In genomic region chr10:19587281-19587680, GRCm38 (mm10) we compare ENCODE assay signal across 26 mouse cellular contexts. TPM values are rescaled to one million over a fixed set of nuclear protein-coding genes. Genes with fewer than 3 reads are reported as not detected.
DNase-seq lines count a peak whose midpoint lies in the region; ATAC-seq lines count a peak whose summit lies in the region.
"Had no signal": no experiment of that assay in that cellular context is flagged by ENCODE, and none has a peak within 500 bp of the region (broad histone marks: within the 10 kb centered on the region; RNA-seq: fewer than 3 reads in every experiment).

No protein-coding gene starts in this region.

- H3K79me2 ChIP-seq in macrophage (ENCODE audit: inconsistent target) = peaks cover 1% of the 10 kb centered on the region

- H3K36me3 ChIP-seq in macrophage (ENCODE audit: inconsistent target) = no peaks in the 10 kb centered on the region
- H3K36me3 ChIP-seq: embryonic facial prominence, embryonic 12.5 days; forebrain, embryonic 15.5 days; G1E; heart, embryonic 13.5 days; hindbrain, embryonic 12.5 days; intestine, embryonic 15.5 days had no signal

- peak; percentile 39 for DNase-seq in CD4-positive, CD25-positive, alpha-beta regulatory T cell, adult 2 months (ENCODE audit: low read depth, low spot score)
- peak; percentile 59 for DNase-seq in thymus, postnatal 0 days (ENCODE audit: low spot score)
- DNase-seq in thymus, postnatal 36 days = no peak
- DNase-seq in adrenal gland, postnatal 36 days = no peak
- no peak for DNase-seq in gastrocnemius, postnatal 10 days
- DNase-seq: adrenal gland, adult 8-10 months; cerebellum, adult 11-12 months; cerebellum, adult 9-10 months; cerebellum, postnatal 25 days; gastrocnemius, postnatal 14 days; heart, postnatal 10 days; heart, postnatal 4 days had no signal

- WGBS in macrophage (ENCODE audit: missing documents) = 83% methylated on average over 2 of the region's 3 CpGs

- H3K4me3 ChIP-seq in macrophage (ENCODE audit: inconsistent target) = no peak overlapping the region
- H3K4me3 ChIP-seq: embryonic facial prominence, embryonic 12.5 days; forebrain, embryonic 15.5 days; heart, embryonic 13.5 days; hindbrain, embryonic 12.5 days; intestine, embryonic 15.5 days had no signal

- H3K27ac ChIP-seq in macrophage = peak overlapping the region; percentile 33
- H3K27ac ChIP-seq: embryonic facial prominence, embryonic 12.5 days; forebrain, embryonic 15.5 days; heart, embryonic 13.5 days; hindbrain, embryonic 12.5 days; intestine, embryonic 15.5 days had no signal

- ATAC-seq in CD4-positive, CD25-positive, alpha-beta regulatory T cell, adult 4 months = no peak
- ATAC-seq: forebrain, embryonic 15.5 days; hindbrain, embryonic 16.5 days; intestine, embryonic 15.5 days had no signal

RNA-seq across cellular contexts. Expression of gene Ifngr1, which starts 4.5 kb away (rescaled TPM):
- polyA plus RNA-seq in CD4-positive, CD25-positive, alpha-beta regulatory T cell, adult 4 months (2017; shearing (Covaris generic)) = 100 to 1,000 TPM; 424 to 434 TPM
- polyA plus RNA-seq in thymus, postnatal 0 days (2015; fragmentation: Nextera tagmentation; extraction: Ambion mirVana) = 540 and 641 TPM in 2 replicates
- total RNA-seq in macrophage (2018; cell fraction: chromatin; rRNA removed) = 100 to 1,000 TPM in 20 of 26 experiments, 10 to 100 TPM in 6; 26.1 to 449 (median 139) TPM
- total RNA-seq in macrophage (2018; cell fraction: cytosol; rRNA removed) = 100 to 1,000 TPM in 25 of 26 experiments, 10 to 100 TPM in 1; 99.1 to 216 (median 133) TPM
- 100 to 1,000 TPM in 25 of 26 experiments, 10 to 100 TPM in 1; 62.6 to 584 (median 228) TPM for total RNA-seq in macrophage (2018; cell fraction: nucleus; rRNA removed)
- polyA plus RNA-seq in macrophage (2018) = 152 to 186 TPM (median 172 TPM) in 3 replicates
- total RNA-seq in adrenal gland, postnatal 36 days (2021) = 10 to 100 TPM; 48.3 to 73.2 TPM
- 10 to 100 TPM; 31.6 to 34.7 TPM for total RNA-seq in gastrocnemius, postnatal 10 days (2021)

RNA-seq across cellular contexts. Expression of gene Il22ra2, which starts 34.5 kb away (rescaled TPM):
- not detected for polyA plus RNA-seq in CD4-positive, CD25-positive, alpha-beta regulatory T cell, adult 4 months (2017; shearing (Covaris generic))
- polyA plus RNA-seq in thymus, postnatal 0 days (2015; fragmentation: Nextera tagmentation; extraction: Ambion mirVana) = 0.10 and 0.12 TPM in 2 replicates
- total RNA-seq in macrophage (2018; cell fraction: chromatin; rRNA removed) = not detected
- total RNA-seq in macrophage (2018; cell fraction: cytosol; rRNA removed) = not detected
- under 1 TPM in 1 of 26 experiments, not detected in 25; 0.65 TPM for total RNA-seq in macrophage (2018; cell fraction: nucleus; rRNA removed)
- polyA plus RNA-seq in macrophage (2018) = not detected in 3 replicates
- total RNA-seq in adrenal gland, postnatal 36 days (2021) = not detected
- total RNA-seq in gastrocnemius, postnatal 10 days (2021) = not detected
- total RNA-seq: adrenal gland, adult 8-10 months; adrenal gland, postnatal 4 days; gastrocnemius, postnatal 14 days; heart, postnatal 10 days; heart, postnatal 4 days had no signal
- polyA plus RNA-seq: C2C12; cortical plate, adult 2 months; embryonic facial prominence, embryonic 12.5 days; forebrain, embryonic 11.5 days; forebrain, embryonic 15.5 days; frontal cortex, adult 2 months; G1E; heart, embryonic 13.5 days; hindbrain, embryonic 12.5 days; hindbrain, embryonic 16.5 days; intestine, embryonic 15.5 days had no signal

Comparison
In these comparisons a context has a peak if more than half of its experiments do, and no peak if none do; other contexts are left out.
1. DNase-seq: peak in CD4-positive, CD25-positive, alpha-beta regulatory T cell, adult 2 months (single experiment) and thymus, postnatal 0 days (single experiment); none in thymus, postnatal 36 days (0 of 2), adrenal gland, postnatal 36 days (0 of 2) and gastrocnemius, postnatal 10 days (single experiment).